Mouse (Mus musculus) spleen, adult 12 weeks (tissue): Measurements from ENCODE around the gene Tcte1.

Source experiments
- DNase-seq: peaks from one replicate; pipeline ENCODE4 v3.0.0; 2022; ENCODE audit warnings: low spot score

Tcte1 gene

DNA sequence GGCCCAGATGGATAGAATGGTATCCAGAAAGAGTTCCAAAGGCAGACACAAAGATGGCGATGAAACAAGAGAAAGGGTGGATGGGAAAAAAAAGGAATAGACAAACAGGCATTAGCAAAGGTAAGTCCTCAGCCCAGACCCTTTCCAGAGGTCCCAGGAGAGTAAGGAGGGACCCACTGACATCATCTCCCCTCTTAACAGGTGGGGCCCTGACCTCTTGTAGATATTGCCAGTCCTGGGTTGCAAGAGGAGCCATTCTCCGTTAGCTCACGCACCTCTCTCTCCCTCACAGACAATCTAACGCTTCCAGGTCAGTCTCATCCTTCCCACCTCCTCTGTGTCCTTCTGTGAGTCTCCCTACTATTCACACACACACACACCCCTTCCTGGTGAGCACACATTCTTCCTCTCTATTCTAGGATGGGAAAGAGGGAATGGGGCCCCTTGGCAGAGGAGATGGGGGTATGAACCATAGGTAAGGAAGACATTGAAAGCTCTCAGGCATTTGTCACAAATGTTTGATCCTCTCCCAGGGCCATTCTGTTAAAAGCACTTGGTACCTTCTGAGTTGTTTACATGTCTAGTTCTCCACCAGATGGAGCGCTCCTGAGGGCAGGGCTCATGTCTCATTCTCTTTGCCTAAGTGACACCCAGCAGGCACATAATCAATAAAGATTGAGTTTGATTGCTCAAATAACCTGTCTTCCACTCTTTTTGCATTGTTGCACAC lies 24.4 kb downstream of the Tcte1 start:
- DNase-seq: no peak

DNA sequence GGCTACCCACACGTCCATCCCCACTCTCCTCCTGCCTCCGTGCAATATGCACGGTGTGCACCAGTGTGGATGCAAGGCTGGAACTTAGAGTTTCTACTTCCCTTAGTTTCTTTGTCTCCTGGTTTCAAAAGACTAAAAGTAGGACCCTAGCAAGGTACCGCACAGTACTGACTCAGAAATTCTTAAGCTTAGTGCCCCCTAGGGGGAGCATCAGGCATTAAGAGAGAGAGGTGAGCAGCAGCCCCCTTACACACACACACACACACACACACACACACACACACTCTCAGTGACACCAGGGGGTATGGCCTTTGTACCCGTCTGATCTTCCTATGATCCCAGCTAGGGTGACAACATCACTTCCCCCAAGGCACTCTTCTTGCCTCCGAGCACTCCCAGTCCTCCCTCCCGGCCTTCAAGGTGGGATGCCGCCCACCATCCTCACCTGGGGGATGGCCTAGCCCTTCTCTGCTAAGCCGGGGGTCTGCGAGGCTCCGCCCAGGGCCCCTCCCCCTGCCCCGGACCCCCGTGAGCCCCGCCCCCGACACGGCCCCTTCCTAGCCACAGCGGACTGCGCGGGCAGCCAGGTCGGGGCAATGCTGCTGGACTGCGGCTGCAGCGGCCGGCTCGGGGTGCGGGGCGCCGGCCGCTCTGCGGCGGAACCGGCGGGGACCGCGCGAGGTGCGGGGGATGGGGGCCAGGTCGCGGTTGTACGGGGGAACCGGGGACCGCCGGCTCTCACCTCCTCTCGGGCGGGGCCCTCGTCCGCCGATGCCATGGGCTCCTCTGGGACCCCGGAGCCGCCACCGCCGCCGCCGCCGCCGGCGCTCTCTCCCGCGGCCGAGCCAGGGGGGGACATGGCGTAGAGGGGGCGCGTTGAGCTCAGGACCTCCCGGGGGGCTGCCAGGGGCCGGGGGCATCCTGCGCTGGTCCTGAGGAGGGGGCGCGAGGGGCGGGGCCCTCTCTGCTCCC lies 25.6 kb downstream of the Tcte1 start:
- DNase-seq: no peak

DNA sequence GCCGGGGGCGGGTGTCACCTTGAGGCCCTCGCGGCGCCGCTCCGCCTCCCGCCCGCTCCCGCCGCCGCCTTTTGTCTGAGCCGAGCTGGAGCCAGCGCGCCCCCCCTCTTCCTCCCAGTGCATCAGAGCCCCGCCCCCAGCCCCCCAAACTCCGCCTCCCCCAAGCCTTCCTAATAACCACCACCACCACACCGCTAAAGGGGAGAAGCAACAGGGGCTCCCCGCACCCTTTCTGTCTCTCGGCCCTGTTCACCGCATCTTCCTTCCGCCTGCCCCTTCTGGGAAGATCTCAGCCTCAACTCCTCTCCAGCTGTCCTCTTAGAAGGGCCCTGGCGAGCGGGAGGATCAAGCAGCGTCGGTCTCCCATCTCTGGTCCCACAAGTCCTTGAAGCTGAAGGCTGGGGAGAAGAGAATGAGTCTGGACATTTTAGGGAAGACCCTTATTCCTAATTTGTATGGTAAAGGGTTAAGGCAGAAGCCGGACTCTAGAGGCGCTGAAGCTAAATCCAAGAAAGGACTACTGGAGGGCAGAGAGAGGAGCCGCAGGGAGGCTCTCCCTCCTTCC lies 26.5 kb downstream of the Tcte1 start, which contains the start of gene Tmem151b:
Gene Tmem151b, minus strand, starts transcription at position 61 of the 565 bp plus-strand sequence.
- DNase-seq: no peak

DNA sequence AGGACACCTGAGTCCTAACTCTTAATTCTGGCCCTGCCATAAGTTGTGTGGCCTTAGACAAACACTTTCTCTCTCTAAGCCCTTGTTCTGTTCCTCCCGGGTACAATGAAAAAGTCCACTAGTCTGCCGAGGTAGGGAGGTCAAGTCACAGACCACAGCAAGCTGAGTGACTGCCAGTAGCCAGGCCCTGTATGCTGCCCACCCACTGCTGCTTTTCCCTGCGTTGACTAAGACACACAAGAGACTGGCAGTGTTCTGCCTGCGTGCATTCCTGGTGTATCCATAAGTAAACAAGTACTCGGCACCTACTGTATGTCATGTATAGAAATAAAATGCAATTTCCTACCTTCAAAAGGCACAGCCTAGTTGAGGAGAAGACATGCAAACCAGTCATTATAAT lies 27.0 kb downstream of the Tcte1 start:
- no peak for DNase-seq

DNA sequence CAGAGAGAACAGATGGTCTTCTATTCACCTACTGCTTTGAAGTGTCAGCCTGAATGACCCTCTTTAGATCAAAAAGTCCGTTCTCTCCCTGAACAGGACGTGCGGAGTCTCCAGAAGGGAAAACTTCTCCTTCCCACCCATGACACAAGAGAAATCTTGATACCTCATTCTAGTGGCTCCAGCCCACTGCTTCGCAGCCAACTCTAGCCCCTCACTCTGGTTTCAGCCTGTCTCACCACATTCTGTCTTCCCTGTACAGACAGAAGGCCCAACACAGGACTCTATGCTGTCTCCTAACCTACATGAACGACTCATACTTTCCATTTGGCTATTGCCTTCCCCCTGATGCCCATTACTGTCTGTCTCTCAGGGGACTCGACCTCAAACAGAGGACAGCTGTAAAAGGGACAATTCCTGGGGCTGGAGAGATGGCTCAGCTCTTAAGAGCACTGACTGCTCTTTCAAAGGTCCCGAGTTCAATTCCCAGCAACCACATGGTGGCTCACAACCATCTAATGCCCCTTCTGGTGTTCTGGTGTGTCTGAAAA lies 28.1 kb downstream of the Tcte1 start:
- DNase-seq: no peak

DNA sequence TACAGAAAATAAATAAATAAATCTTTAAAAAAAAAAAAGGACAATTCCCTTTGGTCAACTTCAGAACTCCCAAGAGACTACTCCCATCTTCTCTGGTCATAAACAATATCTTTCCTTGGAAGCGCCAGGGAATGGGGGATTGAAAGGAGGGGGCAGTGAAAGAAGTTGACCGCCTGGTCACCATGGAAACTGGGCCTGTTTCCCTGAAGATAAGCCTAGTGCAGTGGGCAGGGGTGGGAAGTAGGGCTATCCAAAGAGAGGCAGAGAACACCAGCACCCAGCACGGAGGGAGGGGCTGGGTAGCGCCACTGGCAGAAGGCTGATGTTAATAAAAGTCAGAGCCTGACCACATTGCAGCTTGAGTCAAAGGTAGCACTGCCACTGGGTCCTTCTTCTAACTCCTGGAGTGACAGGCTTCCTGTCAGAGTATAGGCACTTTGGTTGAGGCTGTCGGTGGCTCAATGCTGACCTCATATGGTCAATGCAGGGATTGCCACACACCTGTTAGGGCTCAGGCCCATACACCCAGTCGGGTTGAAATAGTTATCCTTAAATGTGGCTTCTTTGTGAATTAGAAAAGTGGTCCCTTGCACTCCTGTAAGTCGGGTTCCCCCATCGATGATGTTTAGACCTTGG lies 28.7 kb downstream of the Tcte1 start:
- peak; percentile 67 for DNase-seq

DNA sequence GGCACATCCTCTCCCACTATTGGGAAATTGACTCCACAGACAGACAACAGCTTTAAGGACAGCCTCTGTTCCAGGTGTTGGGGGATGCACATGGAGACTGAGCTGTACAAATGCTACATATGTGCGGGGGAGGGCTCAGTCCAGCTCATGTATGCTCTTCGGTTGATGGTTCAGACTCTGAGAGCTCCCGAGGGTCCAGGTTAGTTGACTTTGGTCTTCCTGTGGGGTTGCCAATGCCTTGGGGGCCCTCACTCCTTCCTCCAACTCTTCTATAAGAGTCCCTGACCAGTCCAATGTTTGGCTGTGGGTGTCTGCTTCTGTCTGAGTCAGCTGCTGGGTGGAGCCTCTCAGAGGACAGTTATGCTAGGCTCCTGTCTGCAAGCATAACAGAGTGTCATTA lies 29.8 kb downstream of the Tcte1 start:
- DNase-seq: no peak

DNA sequence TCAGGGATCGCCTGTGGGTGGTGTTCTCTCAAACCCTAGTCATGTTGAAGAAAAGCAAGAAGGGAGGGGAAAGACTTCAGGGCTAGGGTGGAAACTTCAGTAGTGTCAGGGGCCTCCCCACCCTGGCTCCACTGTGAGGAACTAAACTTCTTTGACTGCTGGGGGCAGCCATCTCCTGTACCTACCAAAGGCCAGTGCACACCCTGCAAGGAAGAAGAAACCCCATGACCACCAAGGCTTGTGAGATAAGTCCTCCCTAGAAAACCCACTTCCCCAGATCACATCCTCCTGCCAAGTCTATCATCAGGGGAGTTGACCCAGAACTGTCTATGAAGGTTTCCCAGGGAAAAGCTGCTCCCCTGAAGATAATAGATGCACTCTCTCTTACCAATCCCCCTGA lies 31.2 kb downstream of the Tcte1 start:
- DNase-seq: no peak

DNA sequence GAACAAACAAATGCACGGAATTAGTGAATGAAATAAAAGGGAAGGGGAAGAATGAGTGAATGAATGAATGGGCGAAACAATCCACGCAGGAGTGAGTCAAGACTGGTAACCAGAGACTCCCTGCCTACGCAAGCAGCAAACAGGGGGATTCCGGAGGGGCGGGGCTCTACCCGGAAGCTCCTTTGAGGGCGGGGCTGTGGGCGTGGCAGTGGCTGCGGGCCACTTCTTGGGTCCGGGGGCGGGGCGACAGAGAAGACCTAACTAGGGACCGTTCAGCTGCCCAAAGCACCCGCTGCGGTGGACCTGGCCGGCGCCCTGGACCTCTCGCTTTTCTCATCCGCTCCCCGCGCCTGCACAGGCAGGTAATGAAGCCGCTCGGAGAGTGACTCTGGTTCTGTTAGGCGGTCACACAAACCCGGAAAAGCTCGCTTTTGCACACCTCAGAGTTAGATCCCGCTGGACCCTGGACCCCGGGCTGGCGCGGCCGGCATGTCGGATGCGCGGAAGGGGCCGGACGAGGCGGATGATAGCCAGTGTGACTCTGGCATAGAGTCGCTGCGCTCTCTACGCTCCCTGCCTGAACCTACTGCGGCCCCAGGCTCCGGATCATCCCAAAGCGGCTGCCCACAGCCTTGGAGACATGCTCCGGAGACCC lies 32.3 kb downstream of the Tcte1 start, which contains the start of gene Nfkbie:
Gene Nfkbie, plus strand, starts transcription at position 252 of the 655 bp plus-strand sequence.
- DNase-seq: peak; percentile 91

DNA sequence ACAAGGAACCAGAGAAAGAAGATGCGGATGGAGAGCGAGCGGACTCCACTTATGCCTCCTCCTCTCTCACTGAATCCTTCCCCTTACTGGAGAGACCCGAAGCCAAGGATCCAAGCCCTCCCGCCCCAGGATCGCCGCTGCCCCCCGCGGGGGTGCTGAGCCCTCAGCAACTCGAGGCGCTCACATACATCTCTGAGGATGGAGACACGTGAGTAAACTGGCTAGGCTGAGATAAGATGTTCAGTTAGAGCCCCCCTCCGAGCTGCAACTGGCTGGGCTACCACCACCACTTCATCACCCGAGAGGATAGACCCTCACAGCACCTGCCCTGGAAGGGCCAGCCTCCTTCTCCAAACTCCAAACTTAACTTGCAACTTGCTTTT lies 32.9 kb downstream of the Tcte1 start:
- DNase-seq: no peak

DNA sequence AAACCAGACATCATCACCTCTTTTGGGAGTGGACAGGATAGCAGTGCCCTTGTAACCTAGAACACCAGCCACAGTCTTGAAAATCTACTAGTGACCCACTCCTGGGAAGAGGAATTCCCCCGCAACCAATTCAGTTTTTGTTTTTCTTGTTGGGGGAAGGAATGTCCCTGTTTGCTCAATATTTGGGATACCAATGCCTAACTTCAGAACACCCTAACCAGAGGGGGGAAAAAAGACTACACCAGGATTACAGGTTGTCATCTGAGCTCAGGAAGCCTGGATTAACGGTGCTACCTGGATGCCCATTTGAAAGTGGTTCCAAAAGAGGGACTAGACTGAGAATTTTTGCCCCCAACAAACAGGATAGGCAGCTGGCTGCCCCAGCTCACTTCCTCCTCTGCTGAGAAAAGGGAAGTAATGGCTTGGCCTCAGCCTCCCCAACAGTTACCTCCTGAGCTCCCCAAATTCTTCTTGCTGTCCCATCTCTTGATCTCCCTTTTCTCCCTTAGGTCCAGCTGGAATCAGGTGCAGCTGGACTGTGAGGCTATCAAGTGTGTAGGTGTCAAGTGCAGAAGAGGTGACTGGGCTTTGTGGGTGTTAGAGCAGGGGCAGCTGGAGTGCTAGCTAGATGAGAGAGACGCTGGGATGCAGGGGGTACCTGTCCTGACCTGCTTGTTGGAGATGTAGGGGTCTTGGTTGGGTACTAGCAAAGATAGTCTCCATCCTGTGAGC lies 33.4 kb downstream of the Tcte1 start:
- DNase-seq: no peak

DNA sequence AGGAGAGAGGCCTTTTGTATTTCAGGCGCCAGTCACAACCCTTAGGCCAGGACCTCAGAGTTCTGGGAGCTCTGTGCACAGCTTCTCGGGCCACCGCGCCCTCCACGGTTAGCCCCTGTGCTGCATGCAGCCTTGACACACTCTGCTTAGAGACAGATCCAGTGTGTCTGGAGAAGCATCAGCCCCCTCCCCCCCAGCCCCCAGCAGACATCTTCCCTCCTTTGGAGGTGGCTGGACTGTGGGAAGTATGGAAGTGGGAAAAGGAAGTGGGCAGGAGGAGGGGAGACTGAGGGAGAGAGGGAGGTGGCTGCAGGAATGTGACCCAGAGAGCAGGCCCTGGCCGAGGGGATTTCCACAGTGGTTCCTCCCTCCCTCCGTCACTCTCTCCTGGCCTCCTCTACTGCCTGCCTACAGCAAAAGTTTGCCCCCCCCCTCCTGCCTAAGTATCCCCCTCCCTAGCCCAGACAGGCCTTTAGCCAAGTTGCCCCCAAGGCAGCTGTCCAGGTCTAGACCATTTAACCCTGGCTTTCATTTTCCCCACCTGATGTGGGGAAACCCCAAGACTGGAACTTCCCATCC lies 34.1 kb downstream of the Tcte1 start:
- DNase-seq: no peak

DNA sequence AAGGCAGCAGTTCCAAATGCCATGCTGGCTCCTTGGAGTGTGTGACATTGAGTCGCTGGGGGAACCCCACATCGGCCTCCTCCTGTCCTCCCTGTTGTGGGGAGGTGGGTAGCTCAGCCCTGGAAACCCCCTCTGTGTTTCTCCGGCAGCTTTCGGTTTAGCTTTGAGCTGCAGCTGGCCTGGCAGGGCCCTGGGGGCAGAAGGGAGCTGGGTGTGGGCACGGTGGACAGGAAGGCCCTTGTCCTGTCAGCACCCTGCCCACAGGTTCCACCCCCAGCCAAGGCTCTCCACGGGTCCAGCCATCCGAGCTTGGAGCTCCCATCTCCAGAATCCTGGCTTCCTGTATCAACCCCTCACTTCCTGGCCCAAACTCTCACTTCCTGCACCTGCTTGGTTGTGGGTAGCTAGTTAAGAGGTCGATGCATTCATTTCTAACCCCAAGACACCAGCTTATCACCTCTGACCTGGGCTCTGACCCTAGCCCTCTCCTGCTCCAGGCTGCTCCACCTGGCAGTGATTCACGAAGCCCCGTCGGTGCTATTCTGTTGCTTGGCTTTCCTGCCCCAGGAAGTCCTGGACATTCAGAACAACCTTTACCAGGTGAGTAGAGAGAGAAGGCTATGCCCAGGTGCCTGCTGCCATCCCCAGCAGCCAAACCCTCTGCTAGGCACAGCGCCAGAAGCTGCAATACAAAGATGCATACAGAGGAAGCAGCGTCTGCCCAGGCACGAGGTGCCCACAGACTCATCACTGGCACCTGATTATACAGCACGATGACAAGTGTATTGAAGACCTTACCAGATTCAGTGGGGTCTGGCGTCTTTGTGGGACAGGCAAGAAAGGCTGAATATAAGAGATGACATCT lies 35.0 kb downstream of the Tcte1 start:
- DNase-seq: no peak

DNA sequence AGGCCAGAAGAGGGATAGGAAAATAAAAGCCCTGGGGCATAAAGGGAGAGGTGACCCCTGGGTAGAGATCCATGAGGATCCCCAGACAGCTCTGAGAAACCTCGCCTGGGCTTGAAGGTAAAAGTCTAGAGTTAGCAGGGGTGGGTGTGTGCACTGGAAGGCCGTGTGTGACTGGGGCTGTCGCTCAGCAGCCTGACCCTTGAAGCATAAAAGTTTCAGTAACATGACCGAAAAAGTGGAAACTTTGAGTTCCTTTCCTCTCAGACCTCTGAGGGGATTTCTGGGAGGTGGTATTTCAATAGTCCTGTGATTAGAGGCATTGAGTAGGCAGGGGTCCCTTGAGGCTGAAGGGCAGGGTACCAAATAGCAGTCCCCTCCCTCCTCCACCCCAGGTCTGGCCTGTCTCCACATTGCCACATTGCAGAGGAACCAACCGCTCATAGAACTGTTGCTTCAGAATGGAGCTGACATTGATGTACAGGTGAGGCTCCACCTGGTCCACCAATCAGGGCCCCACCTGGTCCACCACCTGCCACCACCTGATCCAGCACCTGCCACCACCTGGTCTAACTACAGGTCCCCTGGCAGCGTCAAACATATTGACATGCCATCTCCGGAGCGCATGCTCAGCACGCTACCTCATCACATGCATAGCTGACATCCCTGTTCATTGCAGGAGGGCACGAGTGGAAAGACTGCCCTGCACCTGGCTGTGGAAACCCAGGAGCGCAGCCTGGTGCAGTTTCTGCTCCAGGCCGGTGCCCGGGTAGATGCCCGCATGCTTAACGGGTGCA lies 36.7 kb downstream of the Tcte1 start:
- DNase-seq: no peak

DNA sequence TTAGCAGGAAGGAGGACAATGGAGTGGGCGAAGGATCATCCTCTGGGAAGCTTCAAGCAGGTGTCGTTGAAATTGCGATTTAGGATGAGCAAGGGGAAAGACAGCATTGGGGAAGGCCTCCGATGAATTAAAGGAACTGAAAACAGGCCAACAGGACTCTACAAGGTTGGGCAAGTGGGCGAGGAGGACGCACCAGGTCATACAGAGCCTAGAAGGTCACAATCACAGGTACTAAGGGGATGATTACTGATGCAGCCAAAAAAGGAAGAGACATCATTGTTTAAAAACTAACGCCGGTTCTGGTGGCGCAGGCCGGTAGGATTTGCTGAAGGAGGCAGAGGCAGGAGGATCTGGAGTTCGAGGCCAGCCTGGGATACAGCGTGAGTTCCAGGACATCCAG lies 40.0 kb downstream of the Tcte1 start:
- no peak for DNase-seq

DNA sequence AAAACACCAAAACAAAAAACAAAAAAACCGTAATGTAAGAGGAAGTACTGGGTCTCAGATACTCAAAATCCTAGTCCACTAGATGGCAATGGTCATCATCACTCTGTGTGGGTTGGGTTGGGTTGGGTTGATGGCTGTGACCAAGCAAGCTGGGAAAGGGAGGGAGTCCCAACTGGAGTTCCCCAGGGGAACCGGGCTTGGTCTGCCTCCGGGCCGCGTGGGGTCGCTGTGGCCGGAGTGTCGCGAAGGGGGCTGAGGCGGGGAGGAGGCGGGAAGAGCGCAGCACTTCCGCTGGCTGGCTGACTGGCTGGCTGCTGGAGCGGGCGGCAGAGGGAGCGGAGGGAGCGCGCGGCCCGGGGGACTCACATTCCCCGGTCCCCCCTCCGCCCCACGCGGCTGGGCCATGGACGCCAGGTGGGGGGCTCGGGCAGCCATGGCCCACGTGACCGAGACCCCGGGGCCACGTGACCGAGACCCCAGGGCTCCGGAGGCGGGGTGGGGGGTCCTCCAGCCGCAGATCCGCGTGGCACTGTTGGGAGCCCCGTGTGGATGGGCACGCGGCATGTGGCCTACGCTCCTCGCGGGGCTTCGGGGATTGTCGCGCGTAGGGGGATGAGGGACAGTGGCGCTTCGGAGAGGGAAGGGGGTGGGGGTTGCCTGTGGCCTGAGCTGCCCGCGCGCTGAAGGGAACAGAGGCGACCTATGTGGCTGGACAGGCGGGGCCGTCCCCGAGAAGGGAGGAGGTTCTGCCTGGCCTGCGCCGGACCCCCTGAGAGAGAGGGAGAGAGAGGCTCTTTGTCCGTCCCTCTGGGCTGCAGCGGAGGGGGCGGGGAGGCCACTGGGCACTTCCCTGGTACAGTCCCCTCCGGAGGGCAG lies 40.7 kb downstream of the Tcte1 start, which contains the start of gene Slc35b2:
Gene Slc35b2, plus strand, starts transcription at position 220 of the 876 bp plus-strand sequence.
- DNase-seq: peak; percentile 74

DNA sequence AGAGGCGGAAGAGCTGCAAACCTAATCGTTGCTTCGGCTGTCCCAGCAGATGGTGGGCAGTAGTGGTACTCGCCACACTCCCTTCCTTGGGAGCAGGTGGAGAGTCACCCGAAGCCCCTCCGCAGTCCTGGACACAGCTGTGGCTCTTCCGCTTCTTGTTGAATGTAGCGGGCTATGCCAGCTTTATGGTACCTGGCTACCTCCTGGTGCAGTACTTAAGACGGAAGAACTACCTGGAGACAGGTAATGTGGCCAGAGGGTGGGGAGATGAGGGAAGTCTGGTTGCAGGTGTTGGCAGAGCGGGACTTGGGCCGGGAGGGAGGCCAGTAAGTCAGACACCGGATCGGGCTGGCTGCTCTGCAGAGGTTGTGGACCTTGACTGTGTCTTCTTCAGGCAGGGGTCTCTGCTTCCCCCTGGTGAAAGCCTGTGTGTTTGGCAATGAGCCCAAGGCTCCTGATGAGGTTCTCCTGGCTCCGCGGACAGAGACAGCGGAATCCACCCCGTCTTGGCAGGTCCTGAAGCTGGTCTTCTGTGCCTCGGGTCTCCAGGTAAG lies 41.4 kb downstream of the Tcte1 start:
- no peak for DNase-seq
